Mouse (Mus musculus): ENCODE results near the gene Znrd1.

Gene Znrd1

GRCm38 (mm10) chr17:36957999-36958743 lies at the start of gene Znrd1, which contains the start of gene Znrd1as:
Gene Znrd1 (minus strand): TSS chr17:36958559.
Gene Znrd1as (plus strand): TSS chr17:36958592.
- no peaks in the 10 kb centered on the region for H3K27me3 ChIP-seq (ENCODE audit: insufficient read depth, low read length)
- peaks cover 45% of the 10 kb centered on the region for H3K36me3 ChIP-seq (ENCODE audit: insufficient read depth, low read length)
- no peaks in the 10 kb centered on the region for H3K9me3 ChIP-seq (ENCODE audit: low read length)
- H3K4me3 ChIP-seq (replicated peaks; ENCODE audit: low read length), result peak within 1 kb of the TSS; percentile 92
- peaks cover 39% of the 10 kb centered on the region for H3K4me1 ChIP-seq (replicated peaks; ENCODE audit: low read depth, low read length)
- TF ChIP-seq CTCF (conservative IDR thresholded peaks at IDR 0.05; ENCODE audit: low read length) (no peak), NANOG (IDR thresholded peaks at IDR 0.05; ENCODE audit: borderline replicate concordance, low read length) (no peak)

- Histone ChIP-seq H3K36me3 (ENCODE audit: insufficient read depth, low read length) (peaks cover 52% of the 10 kb centered on the region), H3K9me3 (ENCODE audit: low read length) (no peaks in the 10 kb centered on the region), H3K4me3 (replicated peaks; ENCODE audit: low read length) (peak overlapping the region; percentile 97), H3K27me3 (ENCODE audit: insufficient read depth, low read length) (no peaks in the 10 kb centered on the region), H3K4me1 (replicated peaks; ENCODE audit: low read depth, low read length) (peaks cover 84% of the 10 kb centered on the region)
- TF ChIP-seq CTCF (conservative IDR thresholded peaks at IDR 0.05; ENCODE audit: low read length), result no peak
- TF ChIP-seq NANOG (IDR thresholded peaks at IDR 0.05; ENCODE audit: borderline replicate concordance, low read length), result no peak
- TF ChIP-seq POU5F1 (IDR thresholded peaks at IDR 0.05; ENCODE audit: borderline replicate concordance, low read length), result no peak
These were observed 45.0 kb upstream of the Znrd1 start for GRCm38 (mm10) chr17:37003366-37003765.

GRCm38 (mm10) chr17:37002364-37003330 lies 44.3 kb upstream of the Znrd1 start:
- peak overlapping the region; percentile 97 for H3K4me3 ChIP-seq (replicated peaks; ENCODE audit: low read length)
- peaks cover 84% of the 10 kb centered on the region for H3K4me1 ChIP-seq (replicated peaks; ENCODE audit: low read depth, low read length)
- no peaks in the 10 kb centered on the region for H3K9me3 ChIP-seq (ENCODE audit: low read length)
- no peak for TF ChIP-seq POU5F1 (IDR thresholded peaks at IDR 0.05; ENCODE audit: borderline replicate concordance, low read length)
- no peak for TF ChIP-seq CTCF (conservative IDR thresholded peaks at IDR 0.05; ENCODE audit: low read length)
- TF ChIP-seq NANOG (IDR thresholded peaks at IDR 0.05; ENCODE audit: borderline replicate concordance, low read length), result no peak
- H3K27me3 ChIP-seq (ENCODE audit: insufficient read depth, low read length), result no peaks in the 10 kb centered on the region
- peaks cover 45% of the 10 kb centered on the region for H3K36me3 ChIP-seq (ENCODE audit: insufficient read depth, low read length)

- TF ChIP-seq CTCF (conservative IDR thresholded peaks at IDR 0.05; ENCODE audit: low read length), result no peak
- no peak for TF ChIP-seq POU5F1 (IDR thresholded peaks at IDR 0.05; ENCODE audit: borderline replicate concordance, low read length)
- TF ChIP-seq NANOG (IDR thresholded peaks at IDR 0.05; ENCODE audit: borderline replicate concordance, low read length), result no peak
- no peaks in the 10 kb centered on the region for H3K27me3 ChIP-seq (ENCODE audit: insufficient read depth, low read length)
- H3K4me1 ChIP-seq (replicated peaks; ENCODE audit: low read depth, low read length), result peaks cover 82% of the 10 kb centered on the region
- peaks cover 27% of the 10 kb centered on the region for H3K36me3 ChIP-seq (ENCODE audit: insufficient read depth, low read length)
- H3K4me3 ChIP-seq (replicated peaks; ENCODE audit: low read length), result peak within 1 kb of the TSS; percentile 40; the same call in 1 of the 2 replicates
- no peaks in the 10 kb centered on the region for H3K9me3 ChIP-seq (ENCODE audit: low read length)
These were observed 42.5 kb upstream of the Znrd1 start, which contains the start of gene Zfp57 for GRCm38 (mm10) chr17:37000863-37001262. Gene Zfp57 (plus strand): TSS chr17:37001163.

- no peaks in the 10 kb centered on the region for H3K27me3 ChIP-seq (ENCODE audit: insufficient read depth, low read length)
- peaks cover 81% of the 10 kb centered on the region for H3K4me1 ChIP-seq (replicated peaks; ENCODE audit: low read depth, low read length)
- H3K36me3 ChIP-seq (ENCODE audit: insufficient read depth, low read length), result peaks cover 3% of the 10 kb centered on the region
- TF ChIP-seq NANOG (IDR thresholded peaks at IDR 0.05; ENCODE audit: borderline replicate concordance, low read length) (no peak), POU5F1 (IDR thresholded peaks at IDR 0.05; ENCODE audit: borderline replicate concordance, low read length) (no peak), CTCF (conservative IDR thresholded peaks at IDR 0.05; ENCODE audit: low read length) (no peak)
- H3K4me3 ChIP-seq (replicated peaks; ENCODE audit: low read length), result peak overlapping the region; percentile 33
- no peaks in the 10 kb centered on the region for H3K9me3 ChIP-seq (ENCODE audit: low read length)
These were observed 40.1 kb upstream of the Znrd1 start for GRCm38 (mm10) chr17:36998477-36998876.

- Histone ChIP-seq H3K4me1 (replicated peaks; ENCODE audit: low read depth, low read length) (peaks cover 92% of the 10 kb centered on the region), H3K36me3 (ENCODE audit: insufficient read depth, low read length) (no peaks in the 10 kb centered on the region), H3K27me3 (ENCODE audit: insufficient read depth, low read length) (no peaks in the 10 kb centered on the region), H3K4me3 (replicated peaks; ENCODE audit: low read length) (peak overlapping the region; percentile 33; the same call in 1 of the 2 replicates), H3K9me3 (ENCODE audit: low read length) (no peaks in the 10 kb centered on the region)
- TF ChIP-seq CTCF (conservative IDR thresholded peaks at IDR 0.05; ENCODE audit: low read length) (peak; percentile 67), NANOG (IDR thresholded peaks at IDR 0.05; ENCODE audit: borderline replicate concordance, low read length) (peak; percentile 52; the same call in 1 of the 2 replicates), POU5F1 (IDR thresholded peaks at IDR 0.05; ENCODE audit: borderline replicate concordance, low read length) (no peak)
These were observed 38.8 kb upstream of the Znrd1 start for GRCm38 (mm10) chr17:36997033-36997735.

- Histone ChIP-seq H3K36me3 (ENCODE audit: insufficient read depth, low read length) (no peaks in the 10 kb centered on the region), H3K9me3 (ENCODE audit: low read length) (no peaks in the 10 kb centered on the region), H3K27me3 (ENCODE audit: insufficient read depth, low read length) (no peaks in the 10 kb centered on the region), H3K4me3 (replicated peaks; ENCODE audit: low read length) (peak overlapping the region; percentile 21; the same call in 1 of the 2 replicates), H3K4me1 (replicated peaks; ENCODE audit: low read depth, low read length) (peaks cover 95% of the 10 kb centered on the region)
- TF ChIP-seq NANOG (IDR thresholded peaks at IDR 0.05; ENCODE audit: borderline replicate concordance, low read length) (peak; percentile 75; the same call in 1 of the 2 replicates), POU5F1 (IDR thresholded peaks at IDR 0.05; ENCODE audit: borderline replicate concordance, low read length) (no peak), CTCF (conservative IDR thresholded peaks at IDR 0.05; ENCODE audit: low read length) (no peak)
These were observed 37.1 kb upstream of the Znrd1 start for GRCm38 (mm10) chr17:36995448-36995847.

Data from E14TG2a.4 (cell line).